Mouse (Mus musculus) ovary, adult 18-20 months (tissue): Measurements from ENCODE around the gene Mdm2.

Experiments used
- DNase-seq: peaks from one replicate; pipeline ENCODE4 v3.0.0; 2022; ENCODE audit warnings: low spot score, mixed read lengths

Gene Mdm2

DNA sequence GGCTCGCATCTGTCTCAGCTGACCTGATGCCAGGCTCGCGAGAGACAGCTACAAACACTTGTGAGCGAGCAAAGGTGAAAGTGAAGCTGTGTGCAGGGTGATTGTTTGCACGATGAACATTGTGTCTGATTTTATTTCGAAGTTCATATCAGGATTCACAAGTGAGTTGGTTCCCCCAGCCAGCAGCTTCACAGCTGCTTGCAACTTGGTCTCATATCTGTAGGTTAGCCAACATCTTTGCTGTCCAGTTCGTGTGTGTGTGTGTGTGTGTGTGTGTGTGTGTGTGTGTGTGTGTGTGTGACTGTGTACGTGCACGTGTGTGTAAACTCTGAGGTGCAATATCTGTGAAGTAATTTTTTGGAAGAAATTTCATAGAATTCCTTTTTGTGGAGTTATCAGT, 55.1 kb downstream of the Mdm2 start:
- no peak for DNase-seq

DNA sequence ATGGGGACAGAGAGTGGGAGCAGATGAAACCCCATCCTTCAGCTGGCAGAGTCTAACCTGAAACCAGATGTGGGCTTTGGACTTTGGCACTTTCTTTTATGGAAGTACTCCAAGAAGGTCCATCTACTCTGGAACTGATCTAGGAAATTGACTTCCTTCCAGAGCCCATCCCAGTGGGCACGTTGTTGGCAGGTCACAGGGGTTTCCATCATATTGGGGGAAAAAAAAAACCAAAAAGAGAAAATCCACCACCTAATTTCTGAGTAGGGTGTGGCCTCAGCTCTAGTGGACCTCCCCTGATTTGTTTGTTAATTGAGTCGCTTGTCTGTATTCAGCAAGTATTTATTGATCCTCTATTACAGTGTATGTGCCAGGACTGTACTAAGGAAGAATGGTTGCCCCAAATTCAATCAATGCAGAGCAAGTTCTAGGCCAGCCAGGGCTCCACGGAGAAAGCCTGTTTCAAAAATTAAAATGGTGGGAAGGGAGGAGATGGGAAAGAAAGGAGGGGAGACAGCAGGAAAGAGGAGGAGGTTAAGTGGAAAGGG, 55.9 kb downstream of the Mdm2 start:
- no peak for DNase-seq

GRCm38 (mm10) chr10:117653779-117654173, 56.8 kb downstream of the Mdm2 start:
- DNase-seq: no peak

GRCm38 (mm10) chr10:117652930-117653778, 57.4 kb downstream of the Mdm2 start:
- DNase-seq: no peak

DNA sequence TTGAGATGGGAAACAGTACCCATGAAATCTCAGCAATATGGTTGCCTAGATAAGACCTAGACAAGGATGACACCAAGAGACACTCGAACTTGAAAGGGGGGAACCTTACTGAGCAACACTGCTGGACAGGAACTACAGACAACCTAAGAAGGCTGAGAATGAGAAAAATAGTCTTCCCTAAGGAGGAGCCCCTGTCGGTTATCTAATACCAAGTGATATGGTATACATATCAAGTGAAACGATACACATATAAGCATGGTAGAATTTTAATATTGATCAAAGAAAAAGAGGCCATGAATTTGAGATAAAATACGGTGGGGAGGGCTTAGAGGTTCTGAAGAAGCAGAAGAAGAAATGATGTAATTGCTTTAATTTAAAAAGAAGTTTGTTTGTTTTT, 58.2 kb downstream of the Mdm2 start:
- no peak for DNase-seq

- DNase-seq: no peak
These were observed 58.8 kb downstream of the Mdm2 start for GRCm38 (mm10) chr10:117651587-117652377.

DNA sequence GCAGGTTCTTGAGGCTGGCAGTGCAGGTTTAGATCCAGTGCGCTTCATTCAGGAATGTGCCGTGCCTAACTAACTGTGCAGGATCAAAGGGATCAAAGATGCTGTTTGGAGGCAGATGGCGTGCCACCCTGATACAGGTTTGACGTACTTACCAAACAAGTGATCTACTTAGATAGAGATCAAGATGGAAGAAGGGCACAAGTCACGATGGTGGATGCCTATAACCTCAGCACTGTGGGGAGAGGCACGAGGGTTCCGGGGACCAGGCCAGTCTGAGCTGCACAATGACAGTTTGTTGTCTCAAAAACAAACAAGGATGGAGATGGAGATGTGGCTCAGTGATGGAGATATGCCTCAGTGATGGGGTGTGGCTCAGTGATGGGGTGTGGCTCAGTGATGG, 59.8 kb downstream of the Mdm2 start:
- DNase-seq: no peak

DNA sequence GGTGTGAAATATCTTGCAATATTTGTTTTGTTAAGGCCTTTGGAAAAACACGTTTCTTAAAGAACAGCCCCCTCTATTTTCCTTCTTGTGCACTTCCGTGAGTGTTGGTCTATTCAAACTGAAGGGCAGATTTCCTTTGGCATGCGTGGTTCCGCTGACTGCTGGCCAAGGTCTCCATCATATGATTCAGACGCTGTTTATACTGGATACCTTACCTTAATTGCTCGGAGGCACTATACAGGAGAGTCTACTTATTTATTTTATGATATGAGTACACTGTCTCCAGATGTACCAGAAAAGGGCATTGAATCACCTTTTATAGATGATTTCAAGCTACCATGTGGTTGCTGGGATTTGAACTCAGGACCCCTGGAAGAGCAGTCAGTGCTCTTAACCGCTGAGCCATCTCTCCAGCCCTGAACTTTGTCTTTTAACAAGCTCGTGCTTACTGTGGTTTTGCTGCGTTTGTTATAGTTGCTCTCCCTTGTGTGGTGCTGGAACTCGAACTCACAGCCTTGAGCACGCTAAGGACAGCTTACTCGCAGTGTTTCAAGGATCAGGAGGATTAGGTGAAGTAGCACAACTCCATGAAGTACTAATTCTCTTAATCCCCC, 60.4 kb downstream of the Mdm2 start:
- no peak for DNase-seq

DNA sequence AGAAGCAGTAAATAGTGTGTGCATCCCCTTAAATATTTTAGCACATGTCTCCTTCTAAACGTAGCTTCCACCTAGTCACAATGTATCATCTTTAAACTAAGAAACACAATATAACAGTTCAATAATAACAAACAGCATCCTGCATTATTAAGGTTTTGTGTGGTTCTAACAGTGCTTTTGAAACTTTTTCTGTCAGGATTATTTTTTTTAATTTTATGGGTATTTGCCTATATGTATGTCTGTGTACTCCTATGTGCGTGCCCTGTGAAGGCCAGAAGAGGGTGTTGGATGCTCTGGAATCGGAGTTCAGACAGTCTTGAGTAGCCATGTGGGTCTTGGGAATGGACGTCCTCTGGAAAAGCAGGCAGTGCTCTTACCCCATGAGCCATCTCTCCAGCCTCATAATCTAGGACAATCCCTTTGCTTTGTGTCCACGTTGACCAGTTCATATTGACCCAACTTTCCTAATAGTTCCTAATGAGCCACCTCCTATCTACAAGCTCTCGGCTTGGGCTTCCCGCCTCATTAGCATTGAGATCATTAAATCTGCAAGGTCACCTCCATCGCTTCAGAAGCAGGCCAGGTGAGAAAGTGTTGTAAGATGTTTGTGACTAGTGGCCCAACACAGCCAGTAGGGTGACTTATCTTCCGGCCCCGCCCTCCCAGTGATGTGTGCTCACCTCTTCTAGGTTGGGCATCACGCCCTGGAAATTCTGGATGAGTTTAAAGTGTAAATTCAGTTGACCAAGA, 61.1 kb downstream of the Mdm2 start:
- DNase-seq: no peak

DNA sequence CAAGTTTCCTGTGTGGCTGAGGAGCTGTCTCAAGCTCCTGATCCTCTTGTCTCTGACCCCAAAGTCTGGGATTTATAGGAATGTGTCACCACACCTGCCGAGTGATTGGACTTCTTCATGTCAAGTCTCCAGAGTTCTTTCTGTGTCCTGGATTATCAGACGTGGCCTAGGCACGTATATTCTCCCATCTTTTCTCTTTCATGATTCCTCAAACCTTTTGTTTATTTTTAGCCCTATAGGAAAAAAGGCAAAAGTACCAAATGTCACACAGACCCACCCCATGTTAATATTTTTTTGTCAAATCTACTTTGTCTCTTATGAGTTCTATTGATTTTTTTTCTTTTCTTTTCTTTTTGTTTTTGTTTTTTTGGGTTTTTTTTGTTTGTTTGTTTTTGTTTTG, 61.9 kb downstream of the Mdm2 start:
- DNase-seq: no peak

- DNase-seq: no peak
These were observed 62.5 kb downstream of the Mdm2 start for GRCm38 (mm10) chr10:117647964-117648472.

DNA sequence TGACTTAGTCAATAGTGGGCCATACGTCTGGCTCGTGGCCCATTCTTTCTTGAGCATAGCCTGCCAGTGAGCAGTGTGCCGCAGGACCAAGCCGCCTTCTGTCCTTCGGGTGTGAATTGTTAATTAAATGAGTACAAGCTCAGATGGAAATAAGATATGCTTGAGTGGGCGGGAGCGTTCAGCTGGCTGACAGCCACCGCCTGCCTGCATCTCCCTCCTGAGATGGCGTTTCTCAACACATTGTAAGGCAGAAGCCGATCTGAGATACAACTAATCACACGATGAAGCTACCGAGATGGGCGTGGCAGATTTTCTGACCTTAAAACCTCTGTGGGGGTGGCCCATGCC, 63.4 kb downstream of the Mdm2 start:
- no peak for DNase-seq

DNA sequence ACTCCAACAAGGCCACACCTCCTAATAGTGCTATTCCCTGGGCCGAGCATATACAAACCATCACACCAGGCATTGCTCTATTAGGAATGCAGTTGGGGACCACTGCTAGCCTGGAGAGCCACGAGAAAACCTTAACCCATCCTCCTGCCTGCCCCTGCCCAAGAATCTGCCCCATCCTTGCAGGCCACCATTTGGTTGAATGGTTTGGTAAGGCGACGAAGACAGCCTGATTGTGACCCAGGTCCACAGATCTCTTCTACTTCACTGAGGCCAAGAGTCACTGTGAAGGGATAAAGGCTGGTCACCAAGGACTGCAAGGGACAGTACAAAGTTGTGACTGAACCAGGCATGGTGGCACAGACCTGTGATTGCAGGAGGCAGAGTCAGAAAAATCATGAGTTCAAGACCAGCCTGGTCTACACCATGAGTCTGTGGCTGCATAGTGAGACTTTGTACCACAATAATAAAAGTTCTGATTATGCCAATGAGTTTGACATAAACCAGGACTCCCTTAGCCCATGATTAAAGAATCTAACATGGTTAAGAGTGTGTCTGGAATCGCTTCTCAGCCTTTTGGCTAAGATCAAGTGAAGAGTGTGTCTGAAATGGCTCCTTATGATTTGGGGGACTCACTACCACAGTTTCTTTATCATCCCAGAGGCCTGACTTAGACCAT, 63.9 kb downstream of the Mdm2 start:
- no peak for DNase-seq

DNA sequence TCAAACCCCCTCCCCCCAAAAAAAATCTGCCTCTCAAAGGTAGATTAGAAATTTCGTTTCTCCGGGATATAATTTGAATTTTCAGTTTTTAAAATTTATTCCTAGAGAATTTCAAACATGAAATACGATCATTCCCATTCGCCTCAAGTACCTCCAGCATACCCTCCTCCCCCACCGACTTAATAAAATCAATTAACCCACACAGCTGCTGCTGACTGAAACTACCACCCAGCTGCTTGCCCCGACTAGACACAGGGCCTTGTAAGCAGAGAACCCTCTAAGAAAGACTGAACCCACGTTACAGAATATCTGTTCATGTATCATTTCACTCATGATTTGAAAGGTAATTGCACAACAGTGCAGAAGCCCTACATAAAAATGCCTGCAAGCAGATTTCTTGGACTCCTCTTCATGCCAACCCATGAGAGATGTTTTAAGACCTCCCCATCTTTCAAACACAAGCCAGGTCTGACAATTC, 65.0 kb downstream of the Mdm2 start:
- DNase-seq: no peak

GRCm38 (mm10) chr10:117644828-117645227, 65.7 kb downstream of the Mdm2 start:
- DNase-seq: no peak

- DNase-seq: no peak
These were observed 66.2 kb downstream of the Mdm2 start for GRCm38 (mm10) chr10:117644429-117644748.

GRCm38 (mm10) chr10:117643711-117644428, 66.7 kb downstream of the Mdm2 start:
- no peak for DNase-seq

DNA sequence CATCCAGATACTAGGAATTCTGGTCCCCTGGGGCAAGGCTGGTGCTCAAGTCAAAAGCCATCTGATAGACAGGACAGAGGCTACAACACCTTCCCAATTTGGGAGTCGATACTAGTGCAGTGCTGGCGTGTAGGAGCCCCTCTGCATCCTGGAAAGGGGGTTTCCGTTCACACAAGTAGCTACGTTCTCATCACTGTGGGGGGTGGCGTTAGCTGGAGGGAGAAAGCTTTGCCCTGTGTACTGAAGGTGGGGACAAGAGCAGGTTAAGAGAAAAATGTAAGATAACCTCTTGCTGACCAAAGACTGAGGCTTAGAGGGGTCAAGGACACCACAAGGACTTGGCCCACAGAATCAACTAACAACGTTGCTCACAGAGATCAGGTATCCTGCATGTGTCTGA, 67.3 kb downstream of the Mdm2 start:
- DNase-seq: no peak

- no peak for DNase-seq
These were observed 67.9 kb downstream of the Mdm2 start for GRCm38 (mm10) chr10:117642491-117643262.

GRCm38 (mm10) chr10:117642201-117642450, 68.4 kb downstream of the Mdm2 start:
- no peak for DNase-seq
